Mouse (Mus musculus) forebrain, embryonic 11.5 days (tissue): ENCODE data around the gene Sp100. TPM values are rescaled to one million over a fixed set of nuclear protein-coding genes. Genes with fewer than 3 reads are reported as not detected.

ENCODE experiments used
- ATAC-seq: fragments of 200-750 bp; cut with Nextera tagmentation; replicated peaks from 2 replicates; pipeline ENCODE4 v1.8.0; 2017; ENCODE audit warnings: moderate TSS enrichment; ENCODE audit not compliant: low FRiP score
- DNase-seq: peaks from one replicate; pipeline ENCODE4 v3.0.0-alpha.2; 2017; ENCODE audit warnings: low spot score
- H3K27ac ChIP-seq: fragments of 300-500 bp; sonication (generic); 2 replicates; pipeline ENCODE4 v1.5.1; 2014; ENCODE audit warnings: low read depth, low read length
- H3K27me3 ChIP-seq: fragments of 300-500 bp; sonication (generic); 2 replicates; pipeline ENCODE4 v1.6.1; 2014; ENCODE audit warnings: mild to moderate bottlenecking, low read length, mixed read lengths; ENCODE audit not compliant: control insufficient read depth, insufficient read depth
- H3K36me3 ChIP-seq: fragments of 300-500 bp; sonication (generic); 2 replicates; pipeline ENCODE4 v1.6.1; 2014; ENCODE audit warnings: mild to moderate bottlenecking, low read length, moderate library complexity, mixed read lengths; ENCODE audit not compliant: control insufficient read depth, insufficient read depth
- H3K4me1 ChIP-seq: fragments of 300-500 bp; sonication (generic); replicated peaks from 2 replicates; pipeline ENCODE4 v1.6.1; 2014; ENCODE audit warnings: low read length, mixed read lengths; ENCODE audit not compliant: control insufficient read depth, insufficient read depth
- H3K4me2 ChIP-seq: fragments of 300-500 bp; sonication (generic); 2 replicates; pipeline ENCODE4 v1.6.1; 2014; ENCODE audit warnings: low read depth, mild to moderate bottlenecking, low read length, moderate library complexity, mixed read lengths; ENCODE audit not compliant: severe bottlenecking
- H3K4me3 ChIP-seq: fragments of 300-500 bp; sonication (generic); 2 replicates; pipeline ENCODE4 v1.5.1; 2014; ENCODE audit warnings: low read depth, low read length
- H3K9ac ChIP-seq: fragments of 300-500 bp; sonication (generic); 2 replicates; pipeline ENCODE4 v1.6.1; 2014; ENCODE audit warnings: low read length
- H3K9me3 ChIP-seq: fragments of 300-500 bp; sonication (generic); 2 replicates; pipeline ENCODE4 v1.6.1; 2016; ENCODE audit warnings: low read length, mixed read lengths; ENCODE audit not compliant: control insufficient read depth
- WGBS: fragments of 180-500 bp; shearing (Covaris S2); extraction: QIAGEN DNeasy Blood & Tissue Kit; methylation state at CpG from one replicate; pipeline ENCODE4 v1.1.7; 2014; 5-methylcytosine and 5-hydroxymethylcytosine counted together
- polyA plus RNA-seq: library from polyadenylated mRNA; unstranded; fragments of >200 nt; fragmentation: Nextera tagmentation; extraction: Ambion mirVana; gene quantifications from 2 replicates; pipeline ENCODE4 v1.2.1, GENCODE M21; 2014

Sp100 gene
- polyA plus RNA-seq, 1 experiment from 2014 or later: 0.29 TPM

DNA sequence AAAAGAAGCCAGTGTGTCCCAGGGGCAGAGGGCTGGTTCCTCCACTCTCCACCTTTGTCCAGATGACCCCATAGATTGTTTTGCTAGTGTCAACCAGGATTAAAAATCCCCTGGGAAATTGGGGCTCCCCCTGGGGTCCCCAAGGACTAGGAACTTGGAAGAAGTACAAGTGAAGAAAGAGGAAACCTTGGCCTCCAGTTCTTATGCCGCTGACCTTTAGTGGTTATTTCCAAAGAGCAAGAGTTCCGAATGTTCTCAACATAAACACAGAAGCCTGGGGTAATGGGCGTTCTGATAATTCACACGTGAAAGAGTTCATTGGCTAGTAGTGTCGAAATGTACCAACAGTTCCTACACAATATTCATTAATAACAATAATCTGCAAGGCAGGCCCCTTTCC is 96.7 kb downstream of the Sp100 start:
- Histone ChIP-seq H3K4me3 (no peak overlapping the region), H3K9ac (no peak overlapping the region), H3K36me3 (no peaks in the 10 kb centered on the region), H3K9me3 (no peaks in the 10 kb centered on the region; the same call in 1 of the 2 replicates), H3K27ac (no peak overlapping the region), H3K4me1 (0 out of 2 replicates have a peak, but pooled peaks cover 3% of the 10 kb centered on the region), H3K4me2 (no peak overlapping the region), H3K27me3 (no peaks in the 10 kb centered on the region)
- ATAC-seq (no peak), DNase-seq (no peak)
- WGBS: 86% methylated on average over 5 of the region's 5 CpGs

DNA sequence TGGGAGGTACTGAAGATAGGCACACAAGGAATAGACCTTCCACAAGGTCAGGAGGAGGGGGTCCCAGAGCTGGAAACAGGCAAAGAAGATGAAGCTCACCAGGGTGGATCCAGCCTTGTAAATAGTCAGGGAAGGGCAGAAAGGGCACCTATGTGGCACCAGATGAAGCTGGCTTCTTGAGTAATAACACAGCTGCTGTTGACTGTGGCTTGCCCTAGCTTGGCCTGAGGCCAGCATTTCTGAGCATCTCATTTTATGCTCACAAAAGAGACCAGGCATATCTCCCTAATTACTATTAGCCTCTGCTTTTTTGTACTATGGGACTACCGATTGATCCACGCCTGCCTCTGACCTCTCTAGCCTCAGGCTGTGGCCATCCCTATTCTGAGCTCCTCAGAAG is 100.0 kb downstream of the Sp100 start:
- ATAC-seq: no peak
- WGBS: 79% methylated on average over 2 of the region's 2 CpGs
- H3K4me1 ChIP-seq: no peaks in the 10 kb centered on the region
- no peak overlapping the region for H3K4me2 ChIP-seq
- no peak overlapping the region for H3K27ac ChIP-seq
- H3K9ac ChIP-seq: no peak overlapping the region
- no peaks in the 10 kb centered on the region; the same call in 1 of the 2 replicates for H3K9me3 ChIP-seq
- H3K4me3 ChIP-seq: no peak overlapping the region
- no peaks in the 10 kb centered on the region for H3K27me3 ChIP-seq
- no peaks in the 10 kb centered on the region for H3K36me3 ChIP-seq
- no peak for DNase-seq

GRCm38 (mm10) chr1:85750650-85751049 is 100.9 kb downstream of the Sp100 start:
- Histone ChIP-seq H3K27me3 (no peaks in the 10 kb centered on the region), H3K9me3 (no peaks in the 10 kb centered on the region; the same call in 1 of the 2 replicates), H3K9ac (no peak overlapping the region), H3K4me1 (no peaks in the 10 kb centered on the region), H3K27ac (no peak overlapping the region), H3K4me2 (no peak overlapping the region), H3K4me3 (no peak overlapping the region), H3K36me3 (no peaks in the 10 kb centered on the region)
- WGBS: 91% methylated on average over 4 of the region's 4 CpGs
- ATAC-seq: no peak
- DNase-seq: no peak

DNA sequence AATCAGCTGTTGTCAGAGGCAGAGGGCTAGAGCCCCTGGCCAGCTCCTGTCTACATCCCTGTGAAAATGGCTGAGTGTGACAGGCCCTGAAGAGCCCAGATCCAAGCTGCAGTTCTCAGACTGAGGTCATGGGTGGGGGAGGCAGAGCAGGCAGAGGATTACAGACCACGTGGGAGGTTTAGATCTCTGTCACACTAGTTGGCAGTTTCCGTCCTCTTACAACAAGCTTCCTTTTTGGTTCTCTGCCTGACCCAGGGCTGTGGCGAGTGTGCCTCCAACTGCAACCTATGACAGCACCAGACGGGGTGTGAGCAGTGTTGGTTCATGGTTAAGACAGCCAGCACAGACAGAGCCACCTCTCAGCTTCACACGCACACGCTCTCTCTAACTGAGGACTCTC is 101.7 kb downstream of the Sp100 start:
- DNase-seq (no peak), ATAC-seq (peak; percentile 62)
- Histone ChIP-seq H3K4me2 (no peak overlapping the region), H3K9ac (no peak overlapping the region), H3K9me3 (no peaks in the 10 kb centered on the region; the same call in 1 of the 2 replicates), H3K36me3 (no peaks in the 10 kb centered on the region), H3K27me3 (no peaks in the 10 kb centered on the region), H3K27ac (no peak overlapping the region), H3K4me1 (no peaks in the 10 kb centered on the region), H3K4me3 (no peak overlapping the region)
- WGBS: 58% methylated on average over 6 of the region's 6 CpGs

DNA sequence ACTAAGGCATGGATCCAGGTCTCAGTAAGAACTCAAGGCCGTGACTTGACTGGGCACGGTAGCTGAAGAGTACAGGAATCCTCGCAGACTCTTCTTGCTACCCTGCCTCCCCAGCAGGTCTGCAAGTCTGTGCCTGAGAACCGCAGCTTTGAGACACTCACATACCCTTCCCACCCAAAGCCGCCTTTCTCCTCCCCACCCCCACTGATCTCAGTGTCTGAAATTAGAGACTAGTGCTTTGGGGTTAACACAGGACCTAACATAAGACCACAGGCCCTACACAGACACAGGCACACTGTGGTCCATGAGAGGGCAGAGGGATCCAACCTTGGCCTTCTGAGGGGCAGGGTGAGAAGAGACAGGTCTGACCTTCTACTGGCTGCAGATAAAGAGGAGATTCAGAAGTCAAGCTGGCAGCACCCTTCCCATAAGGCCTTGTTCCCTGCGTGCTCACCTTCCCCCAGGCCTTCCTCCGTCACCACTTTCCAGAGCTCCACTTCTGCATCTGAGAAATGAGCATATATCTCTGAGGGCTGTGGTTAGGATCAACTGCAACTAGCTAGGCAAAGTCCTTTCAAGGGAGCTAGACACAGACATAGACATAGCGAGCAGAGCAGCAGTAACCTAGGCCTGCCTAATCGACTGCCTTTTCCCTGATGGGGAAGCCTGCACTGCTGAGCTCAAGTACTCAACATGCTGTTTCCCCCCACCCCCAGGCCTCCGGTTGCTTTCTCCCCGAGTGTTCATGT is 102.3 kb downstream of the Sp100 start:
- H3K4me1 ChIP-seq: no peaks in the 10 kb centered on the region
- H3K27ac ChIP-seq: no peak overlapping the region
- H3K4me2 ChIP-seq: no peak overlapping the region
- no peaks in the 10 kb centered on the region for H3K36me3 ChIP-seq
- H3K4me3 ChIP-seq: no peak overlapping the region
- H3K9ac ChIP-seq: no peak overlapping the region
- H3K9me3 ChIP-seq: no peaks in the 10 kb centered on the region
- 85% methylated on average over 11 of the region's 11 CpGs for WGBS
- no peak for DNase-seq
- no peaks in the 10 kb centered on the region for H3K27me3 ChIP-seq
- no peak for ATAC-seq

DNA sequence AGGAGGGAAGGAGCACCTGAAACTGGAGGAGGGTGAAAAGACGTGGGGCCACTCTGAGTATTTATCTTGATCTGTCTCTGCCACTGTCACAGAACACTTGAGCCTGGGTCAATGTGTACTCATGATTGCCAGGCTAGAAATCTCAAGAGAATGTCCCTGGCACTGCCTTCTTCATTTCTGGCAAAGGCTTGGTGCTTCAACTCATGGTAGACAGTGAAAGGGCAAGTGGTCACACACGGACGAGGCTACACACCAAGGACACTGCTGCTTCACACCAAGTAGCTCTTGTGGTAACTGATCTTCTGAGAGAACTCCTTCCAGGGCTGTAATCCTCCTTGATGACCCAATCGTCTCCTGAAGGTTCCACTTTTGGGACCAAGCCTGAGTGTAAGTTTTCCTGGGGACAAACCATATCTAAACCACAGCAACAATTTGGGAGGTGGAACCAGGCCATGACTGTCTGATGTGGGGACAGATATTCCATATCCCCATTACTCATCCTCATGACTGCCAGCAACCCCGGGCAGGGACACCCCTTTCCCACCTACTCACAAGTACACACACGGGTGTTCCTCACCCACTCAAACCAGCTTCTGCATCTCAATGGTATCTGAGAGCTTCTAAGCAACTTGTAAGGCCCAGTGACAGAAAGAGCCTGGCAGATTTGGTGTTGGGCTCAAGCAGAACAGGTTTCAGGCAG is 107.9 kb downstream of the Sp100 start:
- H3K27me3 ChIP-seq: no peaks in the 10 kb centered on the region
- H3K9ac ChIP-seq: no peak overlapping the region
- no peak overlapping the region for H3K4me2 ChIP-seq
- 91% methylated on average over 6 of the region's 6 CpGs for WGBS
- ATAC-seq: no peak
- H3K4me3 ChIP-seq: no peak overlapping the region
- H3K27ac ChIP-seq: no peak overlapping the region
- DNase-seq: no peak
- no peaks in the 10 kb centered on the region for H3K4me1 ChIP-seq
- H3K36me3 ChIP-seq: no peaks in the 10 kb centered on the region
- no peaks in the 10 kb centered on the region for H3K9me3 ChIP-seq

DNA sequence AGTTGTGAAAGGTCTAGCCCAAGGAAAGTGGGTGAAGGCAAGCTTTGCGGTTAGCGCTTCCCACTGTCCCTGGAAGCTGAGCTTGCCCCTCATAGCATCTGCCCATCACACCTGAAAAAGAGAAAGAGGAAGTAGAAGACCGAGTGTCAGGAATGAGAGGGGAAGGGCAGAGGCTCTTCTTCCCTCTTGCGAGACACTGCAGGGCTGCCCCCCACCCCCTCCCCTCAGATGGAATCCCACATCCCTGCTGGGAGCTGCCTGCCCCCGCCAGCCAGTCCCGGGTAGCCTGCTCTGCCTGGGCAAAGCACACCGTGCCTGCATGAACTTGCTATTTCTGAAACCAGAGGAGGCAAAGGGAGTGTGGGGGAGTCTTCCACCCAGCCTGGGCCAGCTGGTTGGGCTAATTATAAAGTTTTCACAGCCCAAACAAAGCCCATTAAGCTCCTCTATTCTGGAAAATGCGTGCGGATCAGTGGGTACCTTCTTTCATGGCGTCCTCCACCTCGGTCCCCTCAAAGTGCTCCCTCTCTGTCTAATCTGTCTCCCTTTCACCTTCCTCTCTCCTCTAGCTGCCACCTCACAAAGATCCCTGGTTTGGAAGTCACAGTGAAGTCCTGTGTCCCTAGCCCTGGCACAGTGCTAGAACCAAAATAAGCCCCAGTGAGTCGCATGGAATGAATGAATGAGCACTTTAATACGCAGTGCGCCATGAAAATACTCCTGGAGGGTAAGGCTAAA is 108.6 kb downstream of the Sp100 start:
- ATAC-seq (0 out of 2 replicates have a peak, but pooled peaks have one; percentile 44), DNase-seq (no peak)
- Histone ChIP-seq H3K4me1 (no peaks in the 10 kb centered on the region), H3K9me3 (no peaks in the 10 kb centered on the region), H3K9ac (0 out of 2 replicates have a peak overlapping the region, but pooled peaks have one; percentile 14), H3K4me2 (no peak overlapping the region; the same call in 1 of the 2 replicates), H3K27me3 (no peaks in the 10 kb centered on the region), H3K36me3 (no peaks in the 10 kb centered on the region), H3K4me3 (no peak overlapping the region), H3K27ac (no peak overlapping the region)
- WGBS: 22% methylated on average over 14 of the region's 14 CpGs

GRCm38 (mm10) chr1:85758969-85759293 is 109.1 kb downstream of the Sp100 start:
- 0 out of 2 replicates have a peak, but pooled peaks have one; percentile 4 for ATAC-seq
- H3K4me3 ChIP-seq: no peak overlapping the region
- H3K9ac ChIP-seq: no peak overlapping the region
- H3K4me1 ChIP-seq: no peaks in the 10 kb centered on the region
- no peaks in the 10 kb centered on the region for H3K27me3 ChIP-seq
- 10% methylated on average over 1 of the region's 1 CpGs for WGBS
- H3K9me3 ChIP-seq: no peaks in the 10 kb centered on the region
- DNase-seq: no peak
- no peak overlapping the region for H3K27ac ChIP-seq
- H3K36me3 ChIP-seq: no peaks in the 10 kb centered on the region
- H3K4me2 ChIP-seq: no peak overlapping the region; the same call in 1 of the 2 replicates
